Mouse (Mus musculus) midbrain, embryonic 15.5 days (tissue): ENCODE data around the gene BC107364. TPM values are rescaled to one million over a fixed set of nuclear protein-coding genes. Genes with fewer than 3 reads are reported as not detected.
"Not testable (repeated sequence)": the region's sequence is repeated elsewhere in the genome, so short reads cannot be mapped to it uniquely, and the experiment has no call there.

Experiments used
- ATAC-seq: fragments of 200-750 bp; cut with Nextera tagmentation; replicated peaks from 2 replicates; pipeline ENCODE4 v1.8.0; 2017; ENCODE audit warnings: moderate TSS enrichment
- H3K27ac ChIP-seq: fragments of 300-500 bp; sonication (generic); 2 replicates; pipeline ENCODE4 v1.5.1; 2015; ENCODE audit warnings: mild to moderate bottlenecking, inconsistent platforms
- H3K27me3 ChIP-seq: fragments of 300-500 bp; sonication (generic); replicated peaks from 2 replicates; pipeline ENCODE4 v1.6.1; 2015; ENCODE audit warnings: inconsistent platforms
- H3K36me3 ChIP-seq: fragments of 300-500 bp; sonication (generic); replicated peaks from 2 replicates; pipeline ENCODE4 v1.6.1; 2015; ENCODE audit warnings: inconsistent platforms
- H3K4me1 ChIP-seq: fragments of 300-500 bp; sonication (generic); 2 replicates; pipeline ENCODE4 v1.6.1; 2015; ENCODE audit warnings: inconsistent platforms
- H3K4me2 ChIP-seq: fragments of 300-500 bp; sonication (generic); 2 replicates; pipeline ENCODE4 v1.6.1; 2015; ENCODE audit warnings: inconsistent platforms, mild to moderate bottlenecking, moderate library complexity
- H3K4me3 ChIP-seq: fragments of 300-500 bp; sonication (generic); 2 replicates; pipeline ENCODE4 v1.5.1; 2015; ENCODE audit warnings: mild to moderate bottlenecking, inconsistent platforms
- H3K9ac ChIP-seq: fragments of 300-500 bp; sonication (generic); 2 replicates; pipeline ENCODE4 v1.6.1; 2015; ENCODE audit warnings: mild to moderate bottlenecking, inconsistent platforms
- H3K9me3 ChIP-seq: fragments of 300-500 bp; sonication (generic); 2 replicates; pipeline ENCODE4 v1.6.1; 2016; ENCODE audit warnings: inconsistent platforms
- WGBS: fragments of 180-500 bp; shearing (Covaris S2); methylation state at CpG from one replicate; pipeline ENCODE4 v1.1.7; 2015; ENCODE audit warnings: mixed read lengths; 5-methylcytosine and 5-hydroxymethylcytosine counted together
- polyA plus RNA-seq: library from polyadenylated mRNA; unstranded; fragments of >200 nt; fragmentation: Nextera tagmentation; extraction: Ambion mirVana; gene quantifications from 2 replicates; pipeline ENCODE4 v1.2.1, GENCODE M21; 2015

BC107364 gene
- polyA plus RNA-seq, 1 experiment from 2014 or later, result not detected

DNA sequence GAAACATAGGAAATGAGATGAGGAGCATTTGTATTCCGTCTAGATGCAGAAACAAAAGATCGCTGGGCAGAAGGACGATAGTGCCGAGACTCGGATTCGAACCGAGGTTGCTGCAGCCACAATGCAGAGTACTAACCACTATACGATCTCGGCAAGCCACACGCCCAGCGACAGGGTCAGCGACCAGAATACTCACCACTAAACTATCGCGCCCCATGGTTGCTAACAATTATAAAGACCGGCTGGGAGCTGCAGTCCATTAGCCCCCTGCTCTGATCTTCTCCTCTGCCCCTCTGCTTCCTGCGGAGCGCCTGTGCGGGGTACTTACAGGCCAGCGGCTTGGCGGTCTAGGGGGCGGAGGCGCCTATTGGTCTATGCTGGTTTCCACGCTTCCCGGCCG lies 11.8 kb upstream of the BC107364 start:
- no peak overlapping the region for H3K27ac ChIP-seq
- no peak overlapping the region for H3K9ac ChIP-seq
- no peak overlapping the region for H3K4me3 ChIP-seq
- no peak overlapping the region for H3K4me2 ChIP-seq
- H3K27me3 ChIP-seq, result peaks cover 28% of the 10 kb centered on the region
- no peaks in the 10 kb centered on the region for H3K9me3 ChIP-seq
- 0 out of 2 replicates have a peak, but pooled peaks cover 2% of the 10 kb centered on the region for H3K4me1 ChIP-seq
- 9% methylated on average over 25 of the region's 25 CpGs for WGBS
- H3K36me3 ChIP-seq, result no peaks in the 10 kb centered on the region
- no peak for ATAC-seq

- not testable (repeated sequence) for ATAC-seq, H3K27ac ChIP-seq, H3K9me3 ChIP-seq, H3K4me1 ChIP-seq, H3K36me3 ChIP-seq, H3K4me3 ChIP-seq, H3K4me2 ChIP-seq, H3K9ac ChIP-seq
- H3K27me3 ChIP-seq, result peaks cover 21% of the 10 kb centered on the region
- no CpG with 5 or more reads among the region's 19 CpGs for WGBS
These were observed 8.4 kb upstream of the BC107364 start for GRCm38 (mm10) chr3:96460568-96460870.

DNA sequence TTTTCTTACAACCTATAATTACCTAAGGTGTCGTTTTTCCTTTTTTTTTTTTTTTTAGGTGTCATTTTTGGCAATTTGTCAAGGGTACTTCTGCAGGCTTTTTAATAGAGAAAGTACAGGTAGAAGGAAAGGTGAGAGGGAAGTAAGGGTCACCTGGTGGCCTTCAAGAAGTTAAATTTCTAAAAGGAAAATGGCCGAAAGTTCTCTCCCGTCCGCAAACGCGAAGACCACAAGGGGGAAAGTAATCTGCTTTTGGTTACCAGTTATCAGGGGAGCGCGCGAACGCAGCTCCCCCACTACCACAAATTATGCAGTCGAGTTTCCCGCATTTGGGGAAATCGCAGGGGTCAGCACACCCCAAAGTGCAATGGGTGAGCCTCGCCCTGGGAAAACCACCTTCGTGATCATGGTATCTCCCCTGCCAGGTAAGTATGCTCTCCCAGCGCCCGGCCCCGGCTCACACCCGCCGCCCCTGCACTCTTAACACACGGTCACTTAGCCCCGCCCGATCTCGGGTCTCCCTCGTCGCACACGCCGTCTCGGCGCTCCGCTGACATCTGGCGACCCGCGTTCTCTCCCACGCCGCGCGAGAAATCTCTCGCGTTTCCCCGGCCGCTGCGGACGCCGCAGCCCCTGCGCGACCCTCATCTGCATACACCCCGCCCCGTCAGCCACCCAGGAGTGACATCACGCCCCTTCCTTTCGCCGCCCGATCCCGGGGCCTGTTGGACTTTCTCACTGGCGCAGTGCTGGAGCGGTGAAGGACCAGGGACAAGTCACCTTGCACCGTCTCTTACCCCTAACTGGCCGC lies 7.9 kb upstream of the BC107364 start:
- not testable (repeated sequence) for H3K9ac ChIP-seq
- 0% methylated on average over 1 of the region's 58 CpGs for WGBS

GRCm38 (mm10) chr3:96458886-96459439 lies 6.9 kb upstream of the BC107364 start:
- H3K9me3 ChIP-seq, H3K36me3 ChIP-seq, H3K27ac ChIP-seq, H3K4me2 ChIP-seq, H3K4me1 ChIP-seq, ATAC-seq, H3K4me3 ChIP-seq, H3K9ac ChIP-seq: not testable (repeated sequence)
- no CpG with 5 or more reads among the region's 48 CpGs for WGBS
- peaks cover 18% of the 10 kb centered on the region for H3K27me3 ChIP-seq

More for the DNA sequence above, 7.9 kb upstream of the BC107364 start:
- not testable (repeated sequence) for H3K4me3 ChIP-seq, H3K9me3 ChIP-seq, H3K4me2 ChIP-seq, H3K4me1 ChIP-seq, H3K27ac ChIP-seq, H3K36me3 ChIP-seq
- ATAC-seq, result peak; percentile 69
- H3K27me3 ChIP-seq, result peaks cover 22% of the 10 kb centered on the region

DNA sequence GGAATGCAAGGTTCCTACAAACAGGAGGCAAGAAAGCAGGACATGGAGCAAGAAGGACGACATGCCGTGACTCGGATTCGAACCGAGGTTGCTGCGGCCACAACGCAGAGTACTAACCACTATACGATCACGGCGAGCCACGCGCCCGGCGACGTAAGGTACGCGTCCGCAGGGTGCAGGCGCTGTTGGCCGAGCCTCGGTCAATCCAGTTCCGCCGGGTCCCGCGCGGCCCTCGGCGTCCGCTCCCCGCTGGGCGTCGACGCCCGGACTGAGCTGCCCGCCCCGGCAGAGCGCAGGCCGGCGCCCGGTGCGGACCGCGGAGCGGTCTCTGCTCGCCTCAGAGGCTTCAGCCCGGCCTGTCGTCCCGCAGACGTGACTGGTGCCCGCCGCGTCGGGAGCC lies 5.9 kb upstream of the BC107364 start:
- ATAC-seq, H3K4me1 ChIP-seq, H3K9ac ChIP-seq, H3K36me3 ChIP-seq, H3K27ac ChIP-seq, H3K4me3 ChIP-seq, H3K4me2 ChIP-seq, H3K9me3 ChIP-seq: not testable (repeated sequence)
- H3K27me3 ChIP-seq, result peaks cover 14% of the 10 kb centered on the region
- no CpG with 5 or more reads among the region's 53 CpGs for WGBS

DNA sequence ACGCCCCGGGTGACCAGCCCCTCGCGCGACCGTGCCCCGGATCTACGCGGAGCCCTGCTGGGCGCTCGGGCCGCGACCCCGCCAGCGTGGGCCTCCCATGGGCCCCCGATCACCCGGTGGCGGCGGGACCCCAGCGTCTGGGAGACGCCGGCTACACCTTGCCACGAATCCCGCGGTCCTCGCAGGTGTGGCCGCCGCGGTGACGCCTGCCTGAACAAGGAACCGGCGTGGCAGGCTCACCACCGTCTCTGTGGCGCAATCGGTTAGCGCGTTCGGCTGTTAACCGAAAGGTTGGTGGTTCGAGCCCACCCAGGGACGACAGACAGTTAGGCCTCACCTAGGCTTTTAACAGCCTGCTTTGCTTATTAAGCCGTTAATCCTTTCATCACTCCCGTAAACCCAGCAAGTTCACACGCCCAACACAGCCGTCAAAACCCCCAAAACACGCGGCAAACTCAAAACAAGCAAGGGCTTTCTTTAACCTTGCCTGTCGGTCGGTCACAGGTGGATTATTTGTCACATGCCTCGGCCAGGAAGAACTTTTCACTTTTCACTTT lies 847 bp downstream of the BC107364 start:
- not testable (repeated sequence) for H3K9me3 ChIP-seq, H3K4me1 ChIP-seq, H3K36me3 ChIP-seq, H3K4me2 ChIP-seq, H3K4me3 ChIP-seq, H3K9ac ChIP-seq, H3K27ac ChIP-seq, ATAC-seq
- H3K27me3 ChIP-seq, result peaks cover 14% of the 10 kb centered on the region
- no CpG with 5 or more reads among the region's 50 CpGs for whole genome bisulfite sequencing

DNA sequence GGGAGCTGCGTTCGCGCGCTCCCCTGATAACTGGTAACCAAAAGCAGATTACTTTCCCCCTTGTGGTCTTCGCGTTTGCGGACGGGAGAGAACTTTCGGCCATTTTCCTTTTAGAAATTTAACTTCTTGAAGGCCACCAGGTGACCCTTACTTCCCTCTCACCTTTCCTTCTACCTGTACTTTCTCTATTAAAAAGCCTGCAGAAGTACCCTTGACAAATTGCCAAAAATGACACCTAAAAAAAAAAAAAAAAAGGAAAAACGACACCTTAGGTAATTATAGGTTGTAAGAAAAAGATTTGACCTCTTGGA lies 1.6 kb downstream of the BC107364 start:
- ATAC-seq, H3K9me3 ChIP-seq, H3K4me2 ChIP-seq, H3K4me1 ChIP-seq, H3K4me3 ChIP-seq, H3K9ac ChIP-seq, H3K27ac ChIP-seq, H3K36me3 ChIP-seq: not testable (repeated sequence)
- 0% methylated on average over 1 of the region's 10 CpGs for WGBS
- H3K27me3 ChIP-seq, result peaks cover 18% of the 10 kb centered on the region

DNA sequence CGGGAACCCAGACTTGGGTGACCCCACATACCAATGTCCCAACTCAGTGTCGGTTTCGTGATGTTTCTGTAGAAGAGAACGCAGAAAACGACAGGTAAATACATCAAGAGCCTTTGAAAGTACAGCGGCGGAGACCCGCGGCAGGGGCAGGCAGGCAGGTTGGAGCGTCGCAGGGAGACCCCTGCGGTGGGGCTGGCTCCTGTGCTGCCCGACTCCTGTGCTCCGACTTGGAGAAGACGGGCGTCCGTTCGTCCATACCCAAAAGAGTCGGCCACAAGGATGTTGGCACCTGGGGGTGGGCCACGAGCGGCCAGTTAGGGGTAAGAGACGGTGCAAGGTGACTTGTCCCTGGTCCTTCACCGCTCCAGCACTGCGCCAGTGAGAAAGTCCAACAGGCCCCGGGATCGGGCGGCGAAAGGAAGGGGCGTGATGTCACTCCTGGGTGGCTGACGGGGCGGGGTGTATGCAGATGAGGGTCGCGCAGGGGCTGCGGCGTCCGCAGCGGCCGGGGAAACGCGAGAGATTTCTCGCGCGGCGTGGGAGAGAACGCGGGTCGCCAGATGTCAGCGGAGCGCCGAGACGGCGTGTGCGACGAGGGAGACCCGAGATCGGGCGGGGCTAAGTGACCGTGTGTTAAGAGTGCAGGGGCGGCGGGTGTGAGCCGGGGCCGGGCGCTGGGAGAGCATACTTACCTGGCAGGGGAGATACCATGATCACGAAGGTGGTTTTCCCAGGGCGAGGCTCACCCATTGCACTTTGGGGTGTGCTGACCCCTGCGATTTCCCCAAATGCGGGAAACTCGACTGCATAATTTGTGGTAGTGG lies 2.1 kb downstream of the BC107364 start:
- H3K4me1 ChIP-seq, result not testable (repeated sequence)
- WGBS, result no CpG with 5 or more reads among the region's 68 CpGs

DNA sequence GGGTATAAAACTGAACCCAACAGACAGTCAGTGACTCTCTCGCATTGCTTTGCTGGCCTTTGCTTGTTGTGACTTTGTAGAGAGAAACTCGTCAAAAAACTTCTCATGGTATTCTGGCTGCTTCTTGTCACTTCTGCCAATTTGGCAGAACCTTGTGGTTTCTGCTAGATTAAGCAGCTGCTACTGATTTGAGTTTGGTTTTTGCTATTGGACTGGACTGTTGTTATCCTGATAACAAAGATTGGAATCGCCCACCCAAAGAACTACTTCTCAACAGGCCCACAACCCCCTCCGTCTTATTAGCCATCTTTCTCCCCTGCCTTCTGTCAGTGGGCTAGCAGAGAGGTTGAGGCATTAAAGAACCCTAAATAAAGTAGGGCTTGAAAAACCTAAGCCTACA lies 6.7 kb downstream of the BC107364 start:
- 90% methylated on average over 4 of the region's 4 CpGs for WGBS
- Histone ChIP-seq H3K9ac (no peak overlapping the region), H3K27me3 (peaks cover 51% of the 10 kb centered on the region), H3K4me3 (no peak overlapping the region), H3K4me2 (no peak overlapping the region), H3K9me3 (no peaks in the 10 kb centered on the region), H3K4me1 (peaks cover 3% of the 10 kb centered on the region; the same call in 1 of the 2 replicates), H3K27ac (no peak overlapping the region), H3K36me3 (no peaks in the 10 kb centered on the region)
- ATAC-seq, result no peak

More for the DNA sequence above, 2.1 kb downstream of the BC107364 start:
- peak; percentile 73 for ATAC-seq
- H3K4me3 ChIP-seq, H3K27ac ChIP-seq, H3K9me3 ChIP-seq, H3K9ac ChIP-seq, H3K36me3 ChIP-seq, H3K4me2 ChIP-seq: not testable (repeated sequence)
- H3K27me3 ChIP-seq, result peaks cover 18% of the 10 kb centered on the region

- H3K36me3 ChIP-seq, result no peaks in the 10 kb centered on the region
- 0% methylated on average over 13 of the region's 13 CpGs for WGBS
- H3K27ac ChIP-seq, result no peak overlapping the region
- peak overlapping the region; percentile 46 for H3K4me3 ChIP-seq
- peaks cover 8% of the 10 kb centered on the region for H3K4me1 ChIP-seq
- peak overlapping the region; percentile 65 for H3K9ac ChIP-seq
- no peaks in the 10 kb centered on the region for H3K9me3 ChIP-seq
- H3K27me3 ChIP-seq, result peaks cover 84% of the 10 kb centered on the region
- ATAC-seq, result no peak
- H3K4me2 ChIP-seq, result peak overlapping the region; percentile 77
These were observed 11.5 kb downstream of the BC107364 start for GRCm38 (mm10) chr3:96440578-96440977.

- peak; percentile 67 for ATAC-seq
- Histone ChIP-seq H3K9me3 (no peaks in the 10 kb centered on the region), H3K27me3 (peaks cover 46% of the 10 kb centered on the region), H3K36me3 (no peaks in the 10 kb centered on the region), H3K4me3 (peak overlapping the region; percentile 24), H3K4me1 (peaks cover 5% of the 10 kb centered on the region), H3K9ac (no peak overlapping the region), H3K4me2 (peak overlapping the region; percentile 29), H3K27ac (no peak overlapping the region)
- under 1% methylated on average over 26 of the region's 26 CpGs for WGBS
These were observed 16.5 kb downstream of the BC107364 start for GRCm38 (mm10) chr3:96435557-96436091.

GRCm38 (mm10) chr3:96432207-96432606 lies 19.9 kb downstream of the BC107364 start:
- WGBS, result 5% methylated on average over 3 of the region's 3 CpGs
- peaks cover 5% of the 10 kb centered on the region for H3K4me1 ChIP-seq
- peaks cover 33% of the 10 kb centered on the region for H3K27me3 ChIP-seq
- no peak overlapping the region for H3K9ac ChIP-seq
- H3K4me2 ChIP-seq, result no peak overlapping the region
- H3K9me3 ChIP-seq, result no peaks in the 10 kb centered on the region
- no peak overlapping the region for H3K27ac ChIP-seq
- ATAC-seq, result no peak
- H3K4me3 ChIP-seq, result no peak overlapping the region
- H3K36me3 ChIP-seq, result no peaks in the 10 kb centered on the region
